Mouse (Mus musculus): ENCODE measurements around the gene Gm11032. TPM values are rescaled to one million over a fixed set of nuclear protein-coding genes. Genes with fewer than 3 reads are reported as not detected.

Gm11032 gene
- polyA plus RNA-seq (2012; ENCODE audit: low replicate concordance) = not detected in 2 replicates

GRCm38 (mm10) chr11:4620017-4620485, at the start of gene Gm11032:
TSS of gene Gm11032 (plus strand) at chr11:4620067.

GRCm38 (mm10) chr11:4594608-4595500, 25.0 kb upstream of the Gm11032 start, which contains the start of gene Mtmr3:
TSS of gene Mtmr3 (minus strand) at chr11:4594863.

GRCm38 (mm10) chr11:4637534-4638234, 17.8 kb downstream of the Gm11032 start, which contains the start of gene Ascc2:
TSS of gene Ascc2 (plus strand) at chr11:4637747.

Other genes starting within 250 kb of the Gm11032 start
- not detected in 2 replicates for gene Hormad2, start 179.0 kb upstream of the Gm11032 start, polyA plus RNA-seq (2012; ENCODE audit: low replicate concordance)
- gene Mtmr3, start 25.2 kb upstream of the Gm11032 start, polyA plus RNA-seq (2012; ENCODE audit: low replicate concordance) = 6.4 and 13.4 TPM in 2 replicates
- 22.6 and 25.8 TPM in 2 replicates for gene Ascc2, start 17.7 kb downstream of the Gm11032 start, polyA plus RNA-seq (2012; ENCODE audit: low replicate concordance)
- gene Uqcr10, start 84.3 kb downstream of the Gm11032 start, polyA plus RNA-seq (2012; ENCODE audit: low replicate concordance) = 66.5 and 95.5 TPM in 2 replicates
- 52.4 and 98.8 TPM in 2 replicates for gene Zmat5, start 84.6 kb downstream of the Gm11032 start, polyA plus RNA-seq (2012; ENCODE audit: low replicate concordance)
- gene Cabp7, start 126.7 kb downstream of the Gm11032 start, polyA plus RNA-seq (2012; ENCODE audit: low replicate concordance) = 0.13 TPM in 1 of 2 replicates, not detected in the other
- gene Nf2, start 229.5 kb downstream of the Gm11032 start, polyA plus RNA-seq (2012; ENCODE audit: low replicate concordance) = 94.4 and 149 TPM in 2 replicates

Data from leukemia stem cell, adult 10-12 weeks (primary cell).